Mouse (Mus musculus) CH12.LX (cell line): ENCODE results near the gene Iqschfp. TPM values are rescaled to one million over a fixed set of nuclear protein-coding genes. Genes with fewer than 3 reads are reported as not detected.

Experiments used
- DNase-seq: peaks from one replicate; pipeline ENCODE4 v3.0.0-alpha.2; 2013; ENCODE audit errors: extremely low read depth
- H3K27ac ChIP-seq: 2 replicates; pipeline ENCODE4 v1.5.1; 2012; ENCODE audit warnings: low read depth, mild to moderate bottlenecking, control low read depth, moderate library complexity; ENCODE audit not compliant: insufficient read depth
- H3K27me3 ChIP-seq: replicated peaks from 2 replicates; pipeline ENCODE3; 2012; ENCODE audit warnings: inconsistent platforms
- H3K36me3 ChIP-seq, 2 experiments: replicated peaks in 1 of 2; 2 replicates each; pipeline versions ENCODE3 to v1.6.1; 2012; ENCODE audit warnings: inconsistent platforms in 1 of 2, low read length in 1 of 2, mild to moderate bottlenecking in 1 of 2, mixed read lengths in 1 of 2, moderate library complexity in 1 of 2; ENCODE audit not compliant: control insufficient read depth in 1 of 2, insufficient read depth in 1 of 2
- H3K4me1 ChIP-seq, 2 experiments: 2 replicates each; pipeline ENCODE4 v1.6.1; 2012; ENCODE audit warnings: inconsistent platforms in 1 of 2, moderate library complexity in 1 of 2; ENCODE audit not compliant: insufficient read depth in 2 of 2, control insufficient read depth in 1 of 2
- H3K4me2 ChIP-seq: 2 replicates; pipeline ENCODE4 v1.6.1; 2012; ENCODE audit warnings: low read depth, mild to moderate bottlenecking, control low read depth; ENCODE audit not compliant: poor library complexity, insufficient read depth, severe bottlenecking
- H3K4me3 ChIP-seq, 3 experiments: fragments of 150-350 bp in 1 of 3; sonication (generic) in 1 of 3; replicated peaks in 1 of 3; 2 replicates each; pipeline versions ENCODE3 to v1.5.1; 2011 to 2012; ENCODE audit warnings: low read depth in 2 of 3, low read length in 2 of 3, mild to moderate bottlenecking in 2 of 3, moderate library complexity in 2 of 3, control low read depth in 1 of 3, improper control_type of control experiment in 1 of 3, inconsistent platforms in 1 of 3, mixed read lengths in 1 of 3; ENCODE audit not compliant: poor library complexity in 1 of 3
- H3K79me2 ChIP-seq: replicated peaks from 2 replicates; pipeline ENCODE4 v1.6.1; 2012; ENCODE audit warnings: mild to moderate bottlenecking, moderate library complexity; ENCODE audit not compliant: control insufficient read depth, poor library complexity, insufficient read depth, severe bottlenecking; ENCODE audit errors: extremely low read depth
- H3K9ac ChIP-seq: 2 replicates; pipeline ENCODE4 v1.6.1; 2012; ENCODE audit warnings: low read depth, mild to moderate bottlenecking, control low read depth, moderate library complexity; ENCODE audit not compliant: insufficient read depth
- H3K9me3 ChIP-seq: replicated peaks from 2 replicates; pipeline ENCODE3; 2012; ENCODE audit warnings: low read length, inconsistent platforms, mixed read lengths
- CHD1 ChIP-seq: IDR thresholded peaks from 2 replicates; pipeline ENCODE4 v1.6.1; 2012; ENCODE audit warnings: low read depth, low read length, improper control_type of control experiment, inconsistent platforms
- CHD2 ChIP-seq: IDR thresholded peaks from 2 replicates; pipeline ENCODE4 v1.6.1; 2011; ENCODE audit warnings: low read length, improper control_type of control experiment
- ELF1 ChIP-seq: IDR thresholded peaks from 2 replicates; pipeline ENCODE4 v1.6.1; 2014; ENCODE audit warnings: low read depth, mild to moderate bottlenecking, inconsistent platforms, low read length, improper control_type of control experiment
- EP300 ChIP-seq: IDR thresholded peaks from 2 replicates; pipeline ENCODE4 v1.6.1; 2011; ENCODE audit warnings: low read length, improper control_type of control experiment
- IRF4 ChIP-seq: IDR thresholded peaks from 2 replicates; pipeline ENCODE4 v1.6.1; 2014; ENCODE audit warnings: low read depth, mild to moderate bottlenecking, inconsistent platforms, low read length, improper control_type of control experiment
- JUN ChIP-seq: IDR thresholded peaks from 2 replicates; pipeline ENCODE4 v1.6.1; 2011; ENCODE audit warnings: low read depth, mild to moderate bottlenecking, low read length, improper control_type of control experiment, moderate library complexity; ENCODE audit not compliant: insufficient read depth
- JUND ChIP-seq: conservative IDR thresholded peaks from 2 replicates; pipeline ENCODE4 v1.6.1; 2011; ENCODE audit warnings: low read depth, low read length, improper control_type of control experiment
- KAT2A ChIP-seq: IDR thresholded peaks from 2 replicates; pipeline ENCODE4 v1.6.1; 2012; ENCODE audit warnings: low read length, improper control_type of control experiment, inconsistent platforms; ENCODE audit not compliant: insufficient replicate concordance
- MAX ChIP-seq: IDR thresholded peaks from 2 replicates; pipeline ENCODE4 v1.6.1; 2011; ENCODE audit warnings: low read length, improper control_type of control experiment
- MAZ ChIP-seq: IDR thresholded peaks from 2 replicates; pipeline ENCODE4 v1.6.1; 2012; ENCODE audit warnings: low read depth, mild to moderate bottlenecking, inconsistent platforms, low read length, improper control_type of control experiment, moderate library complexity
- MEF2A ChIP-seq: IDR thresholded peaks from 2 replicates; pipeline ENCODE4 v1.6.1; 2014; ENCODE audit warnings: low read depth, mild to moderate bottlenecking, inconsistent platforms, low read length, improper control_type of control experiment, borderline replicate concordance
- MXI1 ChIP-seq: IDR thresholded peaks from 2 replicates; pipeline ENCODE4 v1.6.1; 2011; ENCODE audit warnings: mild to moderate bottlenecking, low read depth, low read length, improper control_type of control experiment
- MYC ChIP-seq: IDR thresholded peaks from 2 replicates; pipeline ENCODE4 v1.6.1; 2011; ENCODE audit warnings: low read depth, mild to moderate bottlenecking, improper control_type of control experiment, low read length
- NELFE ChIP-seq: IDR thresholded peaks from 2 replicates; pipeline ENCODE4 v1.6.1; 2011; ENCODE audit warnings: low read depth, low read length, improper control_type of control experiment
- NRF1 ChIP-seq: IDR thresholded peaks from 2 replicates; pipeline ENCODE4 v1.6.1; 2014; ENCODE audit warnings: low read depth, mild to moderate bottlenecking, inconsistent platforms, low read length, improper control_type of control experiment, moderate library complexity
- PAX5 ChIP-seq: IDR thresholded peaks from 2 replicates; pipeline ENCODE4 v1.6.1; 2012; ENCODE audit warnings: low read length, inconsistent platforms, mixed read lengths
- RAD21 ChIP-seq: IDR thresholded peaks from 2 replicates; pipeline ENCODE4 v1.6.1; 2011; ENCODE audit warnings: low read depth, mild to moderate bottlenecking, low read length, improper control_type of control experiment, moderate library complexity
- RCOR1 ChIP-seq: conservative IDR thresholded peaks from 2 replicates; pipeline ENCODE4 v1.6.1; 2012; ENCODE audit warnings: low read depth, mild to moderate bottlenecking, inconsistent platforms, low read length, improper control_type of control experiment
- SIN3A ChIP-seq: IDR thresholded peaks from 2 replicates; pipeline ENCODE4 v1.6.1; 2012; ENCODE audit warnings: low read length, improper control_type of control experiment, inconsistent platforms
- SMC3 ChIP-seq: IDR thresholded peaks from 2 replicates; pipeline ENCODE4 v1.6.1; 2011; ENCODE audit warnings: low read depth, low read length, improper control_type of control experiment
- TBP ChIP-seq: conservative IDR thresholded peaks from 2 replicates; pipeline ENCODE4 v1.6.1; 2011; ENCODE audit warnings: low read depth, low read length, improper control_type of control experiment
- UBTF ChIP-seq: IDR thresholded peaks from 2 replicates; pipeline ENCODE4 v1.6.1; 2012; ENCODE audit warnings: low read depth, mild to moderate bottlenecking, inconsistent platforms, low read length, improper control_type of control experiment, moderate library complexity
- USF1 ChIP-seq: IDR thresholded peaks from 2 replicates; pipeline ENCODE4 v1.6.1; 2014; ENCODE audit warnings: low read depth, mild to moderate bottlenecking, inconsistent platforms, low read length, improper control_type of control experiment
- USF2 ChIP-seq: conservative IDR thresholded peaks from 2 replicates; pipeline ENCODE4 v1.6.1; 2011; ENCODE audit warnings: low read depth, low read length, improper control_type of control experiment
- ZMIZ1 ChIP-seq: IDR thresholded peaks from 2 replicates; pipeline ENCODE4 v1.6.1; 2012; ENCODE audit warnings: low read depth, mild to moderate bottlenecking, inconsistent platforms, low read length, improper control_type of control experiment
- ZNF384 ChIP-seq: IDR thresholded peaks from 2 replicates; pipeline ENCODE4 v1.6.1; 2012; ENCODE audit warnings: low read depth, low read length, improper control_type of control experiment, inconsistent platforms
- dilution Hi-C: fragments of 300-500 bp; cut with MboI; formaldehyde crosslinking; loops from 2 replicates; pipeline ENCODE4 v1.14.3; 2020; ENCODE audit warnings: low sequenced_read_pairs; ENCODE audit not compliant: extremely low pct_unique_long_range_greater_than_20kb, extremely low pct_ligation_motif_present
- in situ Hi-C: fragments of 300-500 bp; cut with MboI; formaldehyde crosslinking; loops from 3 replicates; pipeline ENCODE4 v1.14.3; 2019; ENCODE audit warnings: low sequenced_read_pairs, low pct_ligation_motif_present, low pct_unique_long_range_greater_than_20kb, mixed read lengths
- polyA plus RNA-seq: library from polyadenylated mRNA; unstranded; fragments of >175 nt; gene quantifications from 2 replicates; pipeline ENCODE4 v1.2.1, GENCODE M21; 2012; ENCODE audit warnings: low read depth; ENCODE audit not compliant: insufficient read length
- total RNA-seq, 2 experiments: library from RNA; depleted of rRNA; stranded (reverse); fragments of 300-350 nt in 1 of 2; fragments of >200 nt in 1 of 2; gene quantifications; 2 replicates each; pipeline ENCODE4 v1.2.3; 2012 to 2014

Gene Iqschfp
- total and polyA plus RNA-seq, 3 experiments = 0.13 to 0.25 TPM; not detected in 1

GRCm38 (mm10) chr3:68527182-68527581 is 635.1 kb downstream of the Iqschfp start (continued):
- TF ChIP-seq TBP = no peak
- TF ChIP-seq ELF1 = no peak
- no peak for TF ChIP-seq USF2

- in situ Hi-C loops (loop anchor here (25.0 kb wide), 1 partner anchor 920 kb away; no protein-coding TSS in a partner anchor), dilution Hi-C loops (no loop called here)
- H3K27me3 ChIP-seq = no peaks in the 10 kb centered on the region
Measured at GRCm38 (mm10) chr3:68531908-68532307, 639.9 kb downstream of the Iqschfp start.

GRCm38 (mm10) chr3:68534571-68535051 is 642.6 kb downstream of the Iqschfp start:
- Histone ChIP-seq H3K27ac (no peak overlapping the region), H3K4me3 (no peak overlapping the region), H3K4me1 (no peaks in the 10 kb centered on the region), H3K9me3 (peaks cover 3% of the 10 kb centered on the region), H3K36me3 (no peaks in the 10 kb centered on the region), H3K79me2 (no peaks in the 10 kb centered on the region), H3K4me2 (no peak overlapping the region), H3K9ac (no peak overlapping the region), H3K27me3 (no peaks in the 10 kb centered on the region)
- in situ Hi-C loops (loop anchor here (25.0 kb wide), 1 partner anchor 922 kb away; no protein-coding TSS in a partner anchor), dilution Hi-C loops (no loop called here)
- TF ChIP-seq KAT2A (no peak), USF1 (no peak), CHD2 (no peak), JUND (no peak), MAZ (no peak), RCOR1 (no peak)
- no peak for DNase-seq

More at GRCm38 (mm10) chr3:68531908-68532307, 639.9 kb downstream of the Iqschfp start:
- Histone ChIP-seq H3K79me2 (no peaks in the 10 kb centered on the region), H3K4me2 (no peak overlapping the region), H3K36me3 (no peaks in the 10 kb centered on the region), H3K9me3 (peaks cover 3% of the 10 kb centered on the region), H3K4me3 (no peak overlapping the region), H3K4me1 (no peaks in the 10 kb centered on the region), H3K27ac (no peak overlapping the region), H3K9ac (no peak overlapping the region)
- no peak for DNase-seq
- TF ChIP-seq EP300 = no peak
- no peak for TF ChIP-seq RCOR1
- TF ChIP-seq MEF2A = no peak
- TF ChIP-seq PAX5 = no peak
- TF ChIP-seq ZNF384 = no peak
- TF ChIP-seq MAX = no peak
- TF ChIP-seq SMC3 = no peak
- no peak for TF ChIP-seq NRF1
- TF ChIP-seq MYC = no peak
- no peak for TF ChIP-seq IRF4
- TF ChIP-seq SIN3A = no peak
- no peak for TF ChIP-seq ZMIZ1
- TF ChIP-seq UBTF = no peak
- no peak for TF ChIP-seq JUN
- TF ChIP-seq NELFE = no peak
- no peak for TF ChIP-seq USF2
- TF ChIP-seq MXI1 = no peak
- no peak for TF ChIP-seq RAD21
- no peak for TF ChIP-seq ELF1
- no peak for TF ChIP-seq CHD1
